Mouse (Mus musculus) heart, embryonic 12.5 days (tissue): ENCODE results near the gene Abca7. TPM values are rescaled to one million over a fixed set of nuclear protein-coding genes. Genes with fewer than 3 reads are reported as not detected.

Source experiments
- ATAC-seq: fragments of 200-750 bp; cut with Nextera tagmentation; 2 replicates; pipeline ENCODE4 v1.8.0; 2017; ENCODE audit warnings: moderate TSS enrichment, moderate library complexity; ENCODE audit not compliant: insufficient number of reproducible peaks, low FRiP score
- H3K27ac ChIP-seq: fragments of 300-500 bp; sonication (generic); 2 replicates; pipeline ENCODE4 v1.5.1; 2016; ENCODE audit warnings: mild to moderate bottlenecking, moderate library complexity; ENCODE audit not compliant: poor library complexity, severe bottlenecking
- H3K27me3 ChIP-seq: fragments of 300-500 bp; sonication (generic); replicated peaks from 2 replicates; pipeline ENCODE4 v1.6.1; 2016; ENCODE audit warnings: mild to moderate bottlenecking, moderate library complexity
- H3K36me3 ChIP-seq: fragments of 300-500 bp; sonication (generic); 2 replicates; pipeline ENCODE4 v1.6.1; 2016; ENCODE audit warnings: mild to moderate bottlenecking, moderate library complexity
- H3K4me1 ChIP-seq: fragments of 300-500 bp; sonication (generic); replicated peaks from 2 replicates; pipeline ENCODE4 v1.6.1; 2016; ENCODE audit warnings: mild to moderate bottlenecking
- H3K4me2 ChIP-seq: fragments of 300-500 bp; sonication (generic); 2 replicates; pipeline ENCODE4 v1.6.1; 2016; ENCODE audit warnings: mild to moderate bottlenecking, moderate library complexity
- H3K4me3 ChIP-seq: fragments of 300-500 bp; sonication (generic); 2 replicates; pipeline ENCODE4 v1.5.1; 2016; ENCODE audit warnings: mild to moderate bottlenecking
- H3K9ac ChIP-seq: fragments of 300-500 bp; sonication (generic); 2 replicates; pipeline ENCODE4 v1.6.1; 2016; ENCODE audit warnings: mild to moderate bottlenecking, moderate library complexity
- H3K9me3 ChIP-seq: fragments of 300-500 bp; sonication (generic); replicated peaks from 2 replicates; pipeline ENCODE4 v1.6.1; 2016; ENCODE audit warnings: mild to moderate bottlenecking, moderate library complexity
- WGBS: fragments of 180-500 bp; shearing (Covaris S2); methylation state at CpG from one replicate; pipeline ENCODE4 v1.1.7; 2016; 5-methylcytosine and 5-hydroxymethylcytosine counted together
- polyA plus RNA-seq: library from polyadenylated mRNA; unstranded; fragments of >200 nt; fragmentation: Nextera tagmentation; extraction: Ambion mirVana; gene quantifications from 2 replicates; pipeline ENCODE4 v1.2.1, GENCODE M21; 2016

The Abca7 gene
- polyA plus RNA-seq, 1 experiment from 2014 or later = 5.1 TPM

DNA sequence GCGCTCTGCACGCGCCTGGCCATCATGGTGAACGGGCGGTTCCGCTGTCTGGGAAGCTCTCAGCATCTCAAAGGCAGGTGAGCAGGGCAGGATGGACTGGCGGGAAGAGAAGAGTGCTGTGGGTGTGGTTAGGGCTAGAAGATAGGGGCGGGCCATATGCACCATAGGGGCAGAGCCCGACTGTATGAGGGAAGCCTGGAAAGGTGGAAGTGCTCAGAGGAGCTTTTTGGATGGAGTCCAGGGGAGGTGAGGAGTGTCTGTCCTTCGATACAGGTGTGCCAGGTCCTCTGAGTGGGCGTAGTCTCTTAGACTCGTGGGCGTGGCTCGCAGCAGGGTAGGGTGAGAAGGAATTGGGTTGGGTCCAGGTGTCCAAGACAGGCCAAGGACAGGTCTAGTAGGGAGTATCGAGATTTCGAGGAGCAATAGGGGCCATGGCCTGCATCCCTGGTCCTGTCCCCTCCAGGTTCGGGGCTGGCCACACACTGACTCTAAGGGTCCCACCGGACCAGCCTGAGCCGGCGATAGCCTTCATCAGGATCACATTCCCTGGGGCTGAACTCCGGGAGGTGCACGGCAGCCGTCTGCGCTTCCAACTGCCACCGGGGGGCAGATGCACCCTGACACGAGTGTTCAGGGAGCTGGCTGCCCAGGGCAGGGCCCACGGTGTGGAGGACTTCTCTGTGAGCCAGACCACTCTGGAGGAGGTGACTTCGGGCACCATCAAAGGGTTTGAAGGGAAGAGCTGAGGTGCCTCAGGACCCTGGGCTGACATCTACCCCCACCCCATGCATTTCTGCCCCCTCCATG is 18.4 kb downstream of the Abca7 start:
- WGBS = 29% methylated on average over 28 of the region's 28 CpGs

DNA sequence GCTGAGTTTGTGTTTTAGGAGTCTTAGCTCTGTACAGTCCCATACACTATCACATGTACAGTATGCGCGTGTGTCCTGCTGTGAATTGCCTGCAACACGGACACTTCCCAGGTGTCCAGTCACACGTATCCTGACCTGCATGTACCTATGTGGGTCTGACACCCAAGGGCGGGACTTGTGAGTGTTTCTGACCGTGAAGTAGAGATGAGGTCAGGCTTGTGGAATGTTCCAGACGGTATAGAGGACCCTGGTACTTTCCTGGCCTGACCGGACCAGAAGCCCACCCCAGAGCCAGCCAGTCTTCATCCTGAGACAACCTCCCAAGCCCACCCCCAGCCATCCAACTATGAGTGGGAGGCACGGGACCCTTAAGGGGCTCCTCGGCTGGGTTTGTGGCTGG is 19.3 kb downstream of the Abca7 start:
- Histone ChIP-seq H3K4me2 (no peak overlapping the region), H3K9me3 (peaks cover 11% of the 10 kb centered on the region), H3K4me1 (peaks cover 28% of the 10 kb centered on the region), H3K27me3 (peaks cover 50% of the 10 kb centered on the region), H3K36me3 (peaks cover 18% of the 10 kb centered on the region), H3K9ac (no peak overlapping the region; the same call in 1 of the 2 replicates), H3K4me3 (no peak overlapping the region), H3K27ac (no peak overlapping the region)
- 67% methylated on average over 10 of the region's 10 CpGs for WGBS
- no peak for ATAC-seq

More for the DNA sequence above, 18.4 kb downstream of the Abca7 start:
- Histone ChIP-seq H3K27me3 (peaks cover 50% of the 10 kb centered on the region), H3K4me2 (no peak overlapping the region), H3K4me1 (peaks cover 21% of the 10 kb centered on the region), H3K9ac (no peak overlapping the region), H3K9me3 (peaks cover 18% of the 10 kb centered on the region), H3K36me3 (peaks cover 27% of the 10 kb centered on the region), H3K4me3 (no peak overlapping the region), H3K27ac (no peak overlapping the region)
- ATAC-seq = no peak

DNA sequence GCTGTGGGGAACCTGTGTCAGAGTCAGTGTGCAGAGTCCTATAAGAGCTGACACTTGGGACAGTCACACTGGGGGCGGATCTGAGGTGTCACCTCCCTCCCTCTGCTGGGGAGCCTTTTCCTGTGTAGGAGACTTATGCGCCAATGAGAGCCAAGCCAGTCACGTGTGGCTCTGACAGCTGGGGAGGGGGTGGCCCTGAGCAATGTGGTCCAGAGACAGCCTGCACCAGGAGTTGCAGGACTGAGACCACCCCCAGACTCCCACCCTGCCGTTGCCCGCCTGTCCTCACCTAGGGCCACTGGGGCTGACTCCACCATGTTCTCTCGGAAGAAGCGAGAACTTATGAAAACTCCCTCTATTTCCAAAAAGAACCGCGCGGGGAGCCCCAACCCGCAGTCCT is 20.2 kb downstream of the Abca7 start, which contains the start of gene Arhgap45:
Gene Arhgap45 (plus strand): TSS at position 143 of the 400 bp plus-strand sequence.
- Histone ChIP-seq H3K4me2 (peak within 1 kb of the TSS; percentile 25; the same call in 1 of the 2 replicates), H3K27me3 (peaks cover 50% of the 10 kb centered on the region)

DNA sequence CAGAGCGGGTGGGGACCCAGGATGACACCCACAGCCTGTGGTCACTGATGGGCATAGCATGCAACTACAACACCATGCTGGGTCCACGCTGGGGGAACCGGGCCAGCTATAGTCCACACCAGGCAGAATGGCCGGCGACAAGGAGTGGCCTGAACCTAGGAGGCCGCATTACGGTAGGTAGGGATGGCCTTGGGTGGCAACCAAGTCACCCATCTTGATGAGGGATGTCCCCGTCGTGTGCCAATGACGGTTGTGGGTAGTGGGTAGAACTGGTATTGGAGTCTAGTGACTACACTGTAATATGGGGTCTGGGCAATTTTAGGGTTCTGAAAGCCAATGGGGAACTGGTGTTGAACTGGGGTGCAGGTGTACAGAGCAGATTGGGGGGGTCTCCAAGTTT is 20.6 kb downstream of the Abca7 start:
- 89% methylated on average over 10 of the region's 10 CpGs for WGBS
- H3K4me3 ChIP-seq = no peak overlapping the region
- no peak overlapping the region for H3K9ac ChIP-seq
- peak overlapping the region; percentile 25; the same call in 1 of the 2 replicates for H3K4me2 ChIP-seq
- H3K4me1 ChIP-seq = peaks cover 29% of the 10 kb centered on the region
- ATAC-seq = no peak
- H3K27me3 ChIP-seq = peaks cover 46% of the 10 kb centered on the region
- no peaks in the 10 kb centered on the region for H3K9me3 ChIP-seq
- H3K36me3 ChIP-seq = peaks cover 6% of the 10 kb centered on the region; the same call in 1 of the 2 replicates
- no peak overlapping the region for H3K27ac ChIP-seq

More for the DNA sequence above, 20.2 kb downstream of the Abca7 start, which contains the start of gene Arhgap45:
- H3K9me3 ChIP-seq = 0 out of 2 replicates have a peak, but pooled peaks cover 3% of the 10 kb centered on the region
- peaks cover 9% of the 10 kb centered on the region; the same call in 1 of the 2 replicates for H3K36me3 ChIP-seq
- no peak for ATAC-seq
- peaks cover 29% of the 10 kb centered on the region for H3K4me1 ChIP-seq
- WGBS = 56% methylated on average over 11 of the region's 11 CpGs
- no peak within 1 kb of the TSS; the same call in 1 of the 2 replicates for H3K9ac ChIP-seq
- no peak within 1 kb of the TSS for H3K27ac ChIP-seq
- no peak within 1 kb of the TSS for H3K4me3 ChIP-seq

DNA sequence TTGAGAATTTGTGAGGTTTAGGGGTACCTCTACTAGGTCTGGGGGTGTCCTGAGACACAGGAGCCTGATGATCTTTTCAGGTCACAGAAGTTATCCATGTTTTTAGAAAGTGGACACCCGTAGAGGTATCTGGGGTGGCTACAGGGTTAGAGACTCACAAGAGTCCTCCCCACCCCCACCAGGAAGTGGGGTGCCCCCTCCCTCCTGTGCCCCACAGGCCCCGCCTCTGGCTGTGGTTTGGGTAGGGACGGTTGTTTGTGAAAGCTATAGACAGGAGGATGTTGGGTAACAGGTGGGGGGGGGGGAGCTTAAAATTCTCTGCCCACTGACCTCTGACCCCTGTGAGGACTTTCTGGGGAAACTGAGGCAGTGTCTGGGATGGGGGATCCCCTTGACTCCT is 21.1 kb downstream of the Abca7 start:
- Histone ChIP-seq H3K4me1 (peaks cover 29% of the 10 kb centered on the region), H3K27ac (no peak overlapping the region), H3K27me3 (peaks cover 42% of the 10 kb centered on the region), H3K4me3 (no peak overlapping the region), H3K9ac (no peak overlapping the region), H3K9me3 (no peaks in the 10 kb centered on the region), H3K4me2 (peak overlapping the region; percentile 23; the same call in 1 of the 2 replicates), H3K36me3 (peaks cover 6% of the 10 kb centered on the region; the same call in 1 of the 2 replicates)
- no peak for ATAC-seq
- 71% methylated on average over 3 of the region's 3 CpGs for WGBS

DNA sequence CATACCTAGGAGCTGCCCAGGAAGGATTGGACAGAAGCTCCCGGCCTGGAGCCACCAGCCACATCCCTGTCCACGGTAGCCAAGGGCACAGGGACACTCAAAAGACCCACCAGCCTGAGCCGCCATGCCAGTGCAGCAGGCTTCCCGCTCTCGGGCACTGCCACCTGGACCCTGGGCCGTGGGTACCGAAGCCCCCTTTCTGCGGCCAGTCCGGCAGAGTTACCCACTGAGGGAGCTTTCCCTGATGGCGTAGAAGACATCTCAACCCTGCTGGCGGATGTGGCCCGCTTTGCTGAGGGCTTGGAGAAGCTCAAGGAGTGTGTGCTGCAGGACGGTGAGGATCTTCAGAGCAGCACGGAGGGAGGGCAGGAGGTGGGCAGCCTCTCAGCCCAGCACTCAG is 21.5 kb downstream of the Abca7 start:
- peaks cover 29% of the 10 kb centered on the region for H3K4me1 ChIP-seq
- ATAC-seq = no peak
- H3K4me3 ChIP-seq = no peak overlapping the region
- no peaks in the 10 kb centered on the region for H3K9me3 ChIP-seq
- H3K4me2 ChIP-seq = peak overlapping the region; percentile 23; the same call in 1 of the 2 replicates
- 77% methylated on average over 14 of the region's 14 CpGs for WGBS
- H3K36me3 ChIP-seq = peaks cover 10% of the 10 kb centered on the region; the same call in 1 of the 2 replicates
- H3K27ac ChIP-seq = no peak overlapping the region
- H3K27me3 ChIP-seq = peaks cover 39% of the 10 kb centered on the region
- H3K9ac ChIP-seq = no peak overlapping the region

DNA sequence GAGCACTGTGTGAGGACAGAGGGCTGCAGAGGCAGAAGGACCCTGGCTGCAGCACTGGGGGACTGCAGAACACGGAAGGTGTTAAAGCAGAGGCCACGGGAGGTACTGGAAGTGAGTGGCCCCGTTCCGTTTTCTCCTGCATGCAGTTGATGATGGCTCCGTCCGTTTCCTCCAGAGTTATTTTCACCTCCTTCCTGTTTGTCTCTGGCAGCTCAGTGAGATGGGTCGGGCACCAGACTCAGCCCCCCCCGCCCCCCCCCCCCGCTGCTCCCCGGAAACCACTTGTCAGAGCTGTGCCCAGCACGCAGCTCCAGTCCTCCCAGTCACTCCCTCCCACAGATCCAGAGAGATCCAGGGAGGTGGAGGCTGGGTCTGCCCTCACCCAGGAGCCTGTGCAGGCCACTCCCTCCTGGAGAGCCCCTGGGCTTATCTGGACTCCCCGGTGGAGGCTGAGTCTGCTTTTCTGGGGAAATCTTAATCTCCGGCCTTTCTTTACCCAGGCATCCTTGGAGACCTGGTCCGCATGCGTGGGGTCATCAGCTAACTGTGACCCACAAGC is 22.5 kb downstream of the Abca7 start:
- Histone ChIP-seq H3K9me3 (no peaks in the 10 kb centered on the region), H3K9ac (0 out of 2 replicates have a peak overlapping the region, but pooled peaks have one; percentile 5), H3K36me3 (peaks cover 10% of the 10 kb centered on the region; the same call in 1 of the 2 replicates), H3K4me3 (peak overlapping the region; percentile 30), H3K27ac (peak overlapping the region; percentile 41), H3K4me2 (peak overlapping the region; percentile 62), H3K4me1 (peaks cover 29% of the 10 kb centered on the region), H3K27me3 (peaks cover 28% of the 10 kb centered on the region)
- peak; percentile 69; the same call in 1 of the 2 replicates for ATAC-seq
- WGBS = 1% methylated on average over 15 of the region's 15 CpGs

DNA sequence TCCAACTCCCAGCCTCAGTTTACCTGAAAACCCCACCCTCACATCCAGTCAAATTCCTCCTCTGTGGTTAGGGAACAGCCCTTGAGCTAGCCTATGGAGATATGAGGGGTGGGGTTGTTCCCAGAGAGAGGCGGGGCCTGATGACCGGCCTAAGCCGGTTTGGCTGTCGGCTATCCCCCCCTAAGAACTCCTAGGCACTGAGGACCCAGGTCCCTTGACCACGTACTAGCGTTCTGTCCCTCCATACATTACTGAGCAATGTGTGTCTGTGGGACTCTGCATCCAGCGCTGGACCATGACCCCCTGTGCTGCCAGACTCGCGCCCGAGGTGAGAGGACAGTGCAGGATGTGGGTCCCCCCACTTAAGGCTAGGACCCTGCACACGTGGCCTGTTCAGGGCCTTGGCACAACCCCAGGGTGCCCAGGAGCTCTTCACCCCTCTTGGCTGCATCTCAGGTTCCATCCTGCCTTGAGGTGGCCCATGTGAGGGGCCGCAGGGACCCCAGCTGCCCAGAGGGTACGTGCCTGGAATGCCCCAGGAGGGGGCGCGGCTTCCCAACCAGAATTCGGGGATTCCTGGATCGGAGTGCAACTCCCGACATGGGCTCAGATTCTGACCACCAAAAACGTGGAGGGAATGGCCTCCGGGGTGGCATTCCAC is 23.3 kb downstream of the Abca7 start:
- H3K9me3 ChIP-seq = no peaks in the 10 kb centered on the region
- peak overlapping the region; percentile 41 for H3K27ac ChIP-seq
- peak overlapping the region; percentile 30 for H3K4me3 ChIP-seq
- H3K36me3 ChIP-seq = peaks cover 10% of the 10 kb centered on the region; the same call in 1 of the 2 replicates
- peak overlapping the region; percentile 62 for H3K4me2 ChIP-seq
- peaks cover 20% of the 10 kb centered on the region for H3K27me3 ChIP-seq
- H3K9ac ChIP-seq = peak overlapping the region; percentile 53
- ATAC-seq = peak; percentile 70
- peaks cover 29% of the 10 kb centered on the region for H3K4me1 ChIP-seq
- WGBS = 8% methylated on average over 20 of the region's 20 CpGs

DNA sequence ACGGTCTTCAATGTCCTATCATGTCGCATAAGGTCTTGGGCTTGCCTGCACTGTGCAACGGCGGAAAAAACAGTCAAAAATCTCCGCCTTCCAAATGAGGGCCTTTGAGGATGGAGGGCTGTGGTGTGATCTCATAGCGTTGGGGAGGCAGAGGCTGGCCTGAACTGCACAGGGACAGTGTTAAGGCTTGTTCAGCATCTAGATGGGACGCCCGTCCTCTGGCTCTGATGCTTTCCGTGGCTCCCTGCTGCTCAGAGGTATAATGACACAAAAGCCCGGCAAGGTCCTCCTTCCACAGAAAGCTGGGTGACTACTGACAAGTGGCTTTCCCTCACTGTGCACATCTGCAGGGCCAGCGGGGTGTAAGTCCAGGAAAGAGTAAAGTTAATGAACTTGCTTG is 23.9 kb downstream of the Abca7 start:
- WGBS = 32% methylated on average over 11 of the region's 11 CpGs
- H3K4me1 ChIP-seq = peaks cover 29% of the 10 kb centered on the region
- no peak for ATAC-seq

DNA sequence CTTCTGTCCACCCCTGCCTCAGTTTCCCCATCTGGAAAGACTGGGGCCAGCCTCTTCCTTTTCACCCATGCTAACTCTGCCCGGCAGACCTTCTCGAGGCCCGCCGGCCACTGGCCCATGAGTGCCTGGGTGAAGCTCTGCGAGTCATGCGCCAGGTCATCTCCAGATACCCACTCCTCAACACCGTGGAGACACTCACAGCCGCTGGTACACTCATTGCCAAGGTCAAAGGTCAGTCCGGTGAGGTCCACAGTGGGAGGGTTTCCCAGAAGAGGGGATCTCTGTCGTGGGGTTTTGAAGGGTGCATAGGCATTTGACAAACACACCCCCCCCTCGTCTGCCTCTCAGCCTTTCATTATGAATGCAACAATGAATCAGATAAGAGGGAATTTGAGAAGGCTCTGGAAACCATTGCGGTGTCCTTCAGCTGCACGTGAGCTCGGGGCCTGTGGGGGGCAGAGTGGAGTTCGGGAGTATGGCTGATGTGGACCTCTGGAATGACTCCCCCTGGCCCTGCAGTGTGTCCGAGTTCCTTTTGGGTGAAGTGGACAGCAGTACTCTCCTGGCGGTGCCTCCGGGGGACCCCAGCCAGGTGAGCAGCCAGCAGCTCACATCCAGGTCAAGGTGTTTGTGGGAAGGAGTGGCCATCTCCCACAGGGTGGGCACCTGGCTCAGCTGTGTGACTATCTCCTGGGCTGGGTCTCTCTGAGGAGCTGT is 24.5 kb downstream of the Abca7 start:
- Histone ChIP-seq H3K27me3 (peaks cover 9% of the 10 kb centered on the region), H3K9ac (0 out of 2 replicates have a peak overlapping the region, but pooled peaks have one; percentile 53), H3K4me3 (peak overlapping the region; percentile 30; the same call in 1 of the 2 replicates), H3K36me3 (peaks cover 13% of the 10 kb centered on the region; the same call in 1 of the 2 replicates), H3K9me3 (no peaks in the 10 kb centered on the region), H3K4me1 (peaks cover 28% of the 10 kb centered on the region), H3K4me2 (peak overlapping the region; percentile 62), H3K27ac (no peak overlapping the region)
- WGBS = 80% methylated on average over 18 of the region's 18 CpGs
- ATAC-seq = no peak

More for the DNA sequence above, 23.9 kb downstream of the Abca7 start:
- H3K4me3 ChIP-seq = peak overlapping the region; percentile 30
- H3K9me3 ChIP-seq = no peaks in the 10 kb centered on the region
- H3K4me2 ChIP-seq = peak overlapping the region; percentile 62
- H3K27ac ChIP-seq = 0 out of 2 replicates have a peak overlapping the region, but pooled peaks have one; percentile 41
- peaks cover 14% of the 10 kb centered on the region for H3K27me3 ChIP-seq
- H3K36me3 ChIP-seq = peaks cover 13% of the 10 kb centered on the region; the same call in 1 of the 2 replicates
- peak overlapping the region; percentile 53; the same call in 1 of the 2 replicates for H3K9ac ChIP-seq
